Mouse (Mus musculus) spleen, postnatal 36 days (tissue): ENCODE data around the gene Srxn1.
A peak's percentile ranks its signal among the peaks of the same experiment; 100 is the strongest.

Experiments
- DNase-seq, 2 experiments: peaks; one replicate each; pipeline ENCODE4 v3.0.0; 2022; ENCODE audit warnings: low spot score in 2 of 2, mixed read lengths in 1 of 2

The Srxn1 gene

GRCm38 (mm10) chr2:152089581-152089980, 15.7 kb upstream of the Srxn1 start:
- DNase-seq: no peak

- DNase-seq: no peak
These were observed 14.8 kb upstream of the Srxn1 start for GRCm38 (mm10) chr2:152090486-152090885.

- DNase-seq: no peak
These were observed 13.8 kb upstream of the Srxn1 start for GRCm38 (mm10) chr2:152091342-152092056.

- DNase-seq: no peak
These were observed 12.4 kb upstream of the Srxn1 start for GRCm38 (mm10) chr2:152092927-152093326.

GRCm38 (mm10) chr2:152093356-152093792, 11.9 kb upstream of the Srxn1 start:
- DNase-seq: no peak

- DNase-seq: no peak
These were observed 10.3 kb upstream of the Srxn1 start for GRCm38 (mm10) chr2:152094856-152095545.

GRCm38 (mm10) chr2:152096922-152097321, 8.4 kb upstream of the Srxn1 start:
- DNase-seq: no peak

GRCm38 (mm10) chr2:152097916-152098315, 7.4 kb upstream of the Srxn1 start:
- DNase-seq: no peak

GRCm38 (mm10) chr2:152099538-152099937, 5.8 kb upstream of the Srxn1 start:
- no peak for DNase-seq

- no peak for DNase-seq
These were observed 3.6 kb upstream of the Srxn1 start for GRCm38 (mm10) chr2:152101761-152102160.

- DNase-seq: no peak
These were observed 2.9 kb upstream of the Srxn1 start for GRCm38 (mm10) chr2:152102369-152102768.

- DNase-seq: no peak
These were observed 502 bp upstream of the Srxn1 start for GRCm38 (mm10) chr2:152104711-152105317.

- DNase-seq: no peak
These were observed 894 bp downstream of the Srxn1 start for GRCm38 (mm10) chr2:152106225-152106595.

- DNase-seq: no peak
These were observed 1.3 kb downstream of the Srxn1 start for GRCm38 (mm10) chr2:152106597-152106996.

- DNase-seq: no peak
These were observed 3.4 kb downstream of the Srxn1 start for GRCm38 (mm10) chr2:152108702-152109101.

- DNase-seq: no peak
These were observed 4.1 kb downstream of the Srxn1 start for GRCm38 (mm10) chr2:152109386-152109785.

GRCm38 (mm10) chr2:152111311-152111710, 6.0 kb downstream of the Srxn1 start:
- DNase-seq: no peak

- peak; percentile 48 to 63 for DNase-seq
These were observed 6.6 kb downstream of the Srxn1 start for GRCm38 (mm10) chr2:152111920-152112319.

- no peak for DNase-seq
These were observed 7.2 kb downstream of the Srxn1 start for GRCm38 (mm10) chr2:152112490-152112889.

GRCm38 (mm10) chr2:152112970-152113369, 7.7 kb downstream of the Srxn1 start:
- DNase-seq: no peak

GRCm38 (mm10) chr2:152114057-152114975, 9.0 kb downstream of the Srxn1 start:
- no peak for DNase-seq

- no peak for DNase-seq
These were observed 12.4 kb downstream of the Srxn1 start for GRCm38 (mm10) chr2:152117694-152118093.
